Mouse (Mus musculus) layer of hippocampus, adult 9-11 months (tissue): ENCODE measurements around the gene Aldh3a2.
A peak's percentile ranks its signal among the peaks of the same experiment; 100 is the strongest.
"Not testable (repeated sequence)": the region's sequence is repeated elsewhere in the genome, so short reads cannot be mapped to it uniquely, and the experiment has no call there.

Experiments used
- DNase-seq: peaks from one replicate; pipeline ENCODE4 v3.0.0; 2022

Gene Aldh3a2

GRCm38 (mm10) chr11:61208316-61208715 lies 58.9 kb downstream of the Aldh3a2 start:
- no peak for DNase-seq

DNA sequence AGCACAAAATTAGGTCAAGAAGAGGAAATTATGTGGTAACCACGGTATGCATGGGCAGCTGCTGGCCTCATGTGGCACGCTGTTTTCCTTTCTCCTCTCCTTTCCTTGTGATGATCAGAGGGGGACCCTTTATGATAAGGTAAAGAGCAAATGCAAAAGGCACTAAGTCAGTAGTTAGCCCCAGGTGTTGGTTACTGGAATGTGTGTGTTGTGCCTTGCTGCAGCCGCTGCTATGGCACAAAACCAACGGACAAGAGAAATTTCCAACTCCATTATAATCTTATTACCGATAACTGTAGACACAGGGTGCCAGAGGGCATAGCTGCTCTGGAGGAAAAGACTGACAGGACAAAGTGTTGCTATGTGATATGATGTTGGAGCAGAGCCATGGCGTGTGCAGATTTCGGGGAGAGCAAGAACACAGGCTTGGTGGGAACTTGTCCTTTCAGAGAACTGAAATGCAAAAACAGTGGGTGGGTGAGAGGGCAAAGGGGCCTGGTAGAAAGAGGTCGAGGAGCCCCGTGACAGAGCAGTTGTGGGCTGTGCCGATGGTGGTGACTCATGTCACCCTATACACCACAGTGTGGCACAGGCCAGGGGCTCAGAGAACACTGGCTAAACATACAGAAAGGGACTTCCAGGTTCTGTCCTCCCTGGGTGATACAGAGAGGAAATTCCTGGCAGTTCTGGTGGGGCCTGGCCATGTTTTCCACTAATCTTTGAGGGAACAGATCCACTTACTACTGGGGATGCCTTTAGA lies 59.6 kb downstream of the Aldh3a2 start, which contains the start of gene Aldh3a1:
Gene Aldh3a1, plus strand, starts transcription at position 51 of the 760 bp plus-strand sequence.
- DNase-seq, result no peak

- no peak for DNase-seq
These were observed 61.1 kb downstream of the Aldh3a2 start for GRCm38 (mm10) chr11:61206136-61206535.

- DNase-seq, result peak; percentile 48
These were observed 61.9 kb downstream of the Aldh3a2 start for GRCm38 (mm10) chr11:61205167-61205950.

DNA sequence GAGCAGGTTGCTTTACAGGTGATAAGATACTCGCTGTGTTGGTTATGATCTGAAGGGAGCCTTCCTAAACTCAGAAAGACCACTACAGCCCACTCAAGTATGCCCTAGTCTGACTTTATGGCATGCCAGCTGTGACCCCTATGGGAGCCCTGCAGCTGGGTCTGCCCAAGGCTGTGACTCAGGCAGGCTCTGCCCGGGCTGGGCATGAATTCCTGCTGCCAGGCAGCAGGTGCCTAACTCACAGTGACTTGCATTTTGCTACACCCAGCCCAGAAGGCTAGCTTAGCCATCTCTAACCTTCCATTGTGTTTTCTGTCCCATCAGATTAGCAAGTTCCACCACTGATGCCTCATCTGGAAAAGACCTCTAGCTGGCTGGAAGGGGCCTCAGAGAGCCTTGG lies 64.5 kb downstream of the Aldh3a2 start:
- no peak for DNase-seq

DNA sequence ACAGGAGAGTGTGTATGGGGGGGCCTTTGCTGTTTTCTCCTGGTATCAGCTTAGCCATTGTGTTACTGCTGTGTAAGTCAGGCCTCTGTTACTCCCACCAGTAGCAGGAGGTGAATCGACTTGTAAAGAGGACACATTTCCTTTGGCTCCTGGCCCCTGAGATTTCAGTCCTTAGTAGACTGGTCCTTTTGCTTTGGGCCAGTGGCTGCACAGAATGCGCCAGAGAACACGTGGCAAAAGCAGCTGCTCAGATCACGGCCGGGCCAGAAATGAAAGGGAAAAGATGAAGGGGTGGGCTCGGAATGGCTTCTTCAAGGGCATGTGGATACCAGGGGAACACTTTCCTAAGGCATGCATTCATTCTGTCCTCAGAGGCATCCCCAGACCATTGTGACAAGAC lies 65.1 kb downstream of the Aldh3a2 start:
- no peak for DNase-seq

GRCm38 (mm10) chr11:61199620-61200362 lies 67.5 kb downstream of the Aldh3a2 start:
- DNase-seq, result no peak

- DNase-seq, result no peak
These were observed 69.3 kb downstream of the Aldh3a2 start for GRCm38 (mm10) chr11:61197935-61198334.

GRCm38 (mm10) chr11:61196616-61197353 lies 70.5 kb downstream of the Aldh3a2 start:
- no peak for DNase-seq

DNA sequence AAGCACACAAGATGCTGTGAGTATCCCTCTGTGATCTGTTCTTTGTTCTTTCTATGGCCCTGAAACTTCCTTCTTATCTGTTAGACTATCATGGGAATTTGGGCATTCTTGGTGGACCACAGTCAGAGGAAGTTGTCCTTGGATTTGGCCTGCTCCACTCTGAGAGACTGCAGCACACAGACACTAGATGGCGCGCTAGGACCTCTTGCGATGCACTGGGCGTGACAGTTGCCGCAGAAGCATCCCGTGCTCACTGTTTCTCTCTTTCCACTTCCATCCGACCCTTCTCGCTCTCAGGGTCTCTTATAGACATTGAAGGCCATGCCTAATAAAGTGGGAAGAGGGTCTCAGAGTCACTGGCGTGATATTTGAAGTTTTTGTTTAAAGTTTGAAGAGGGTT lies 73.9 kb downstream of the Aldh3a2 start:
- DNase-seq, result peak; percentile 67

DNA sequence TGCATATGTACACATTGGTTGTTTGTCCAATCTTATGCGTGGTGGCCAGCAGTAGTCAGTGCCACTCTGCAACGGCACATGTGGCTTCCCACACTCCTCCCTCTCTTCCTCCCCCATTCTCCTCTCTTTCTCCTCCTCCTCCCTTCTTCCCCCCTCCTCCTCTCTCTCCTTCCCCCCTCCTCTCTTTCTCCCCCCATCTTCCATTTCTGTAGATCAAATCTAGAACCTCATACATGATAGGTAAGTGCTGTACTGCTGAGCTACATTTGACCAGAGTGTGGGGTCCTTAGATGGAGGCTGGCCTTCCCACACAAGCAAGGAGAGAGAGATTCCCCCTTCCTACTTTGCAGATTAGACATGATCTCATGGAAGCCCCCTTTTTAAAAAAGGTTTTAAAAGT lies 74.5 kb downstream of the Aldh3a2 start:
- DNase-seq, result no peak

DNA sequence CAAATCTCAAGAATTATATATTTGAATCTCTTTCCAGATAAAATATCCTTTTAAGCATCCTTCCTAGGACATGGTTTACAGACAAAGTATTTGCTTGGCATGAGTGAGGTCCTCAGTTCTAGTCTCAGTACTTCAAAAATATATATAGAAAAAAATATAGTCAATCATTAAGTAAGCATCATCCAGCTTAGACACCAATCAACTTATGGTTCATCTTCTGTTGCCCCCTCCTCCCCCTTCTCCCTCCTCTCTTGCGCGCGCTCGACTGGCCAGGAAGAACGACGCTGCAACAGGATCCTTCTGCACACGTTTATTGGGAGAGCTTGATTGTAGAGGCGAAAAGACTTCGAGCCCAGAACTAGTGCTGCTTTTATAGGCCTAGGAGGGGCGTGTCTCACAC lies 75.1 kb downstream of the Aldh3a2 start:
- not testable (repeated sequence) for DNase-seq

- no peak for DNase-seq
These were observed 76.5 kb downstream of the Aldh3a2 start for GRCm38 (mm10) chr11:61190776-61191175.

GRCm38 (mm10) chr11:61183820-61184219 lies 83.4 kb downstream of the Aldh3a2 start:
- no peak for DNase-seq

DNA sequence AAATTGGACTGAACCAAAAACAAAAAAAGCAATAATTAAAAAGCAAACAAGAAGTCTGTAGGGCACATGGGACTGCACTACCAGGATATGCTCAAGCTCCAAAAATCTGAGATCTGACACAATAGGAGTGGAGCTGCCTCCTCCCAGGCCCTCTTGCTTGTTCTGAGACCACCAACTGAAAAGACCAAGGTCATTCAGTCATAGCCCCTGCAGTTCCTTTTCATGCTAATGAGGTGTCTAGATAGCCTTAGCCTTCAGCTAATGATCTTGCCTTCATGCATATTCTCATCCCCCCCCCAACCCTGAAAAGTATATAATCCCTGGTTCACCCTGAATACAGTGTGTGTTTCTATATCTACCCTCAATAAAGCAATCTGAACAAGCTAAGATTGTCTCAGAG lies 85.6 kb downstream of the Aldh3a2 start:
- no peak for DNase-seq

- peak; percentile 31 for DNase-seq
These were observed 86.9 kb downstream of the Aldh3a2 start for GRCm38 (mm10) chr11:61180361-61180760.

- no peak for DNase-seq
These were observed 90.9 kb downstream of the Aldh3a2 start for GRCm38 (mm10) chr11:61176321-61176720.

- DNase-seq, result no peak
These were observed 91.5 kb downstream of the Aldh3a2 start for GRCm38 (mm10) chr11:61175778-61176177.

DNA sequence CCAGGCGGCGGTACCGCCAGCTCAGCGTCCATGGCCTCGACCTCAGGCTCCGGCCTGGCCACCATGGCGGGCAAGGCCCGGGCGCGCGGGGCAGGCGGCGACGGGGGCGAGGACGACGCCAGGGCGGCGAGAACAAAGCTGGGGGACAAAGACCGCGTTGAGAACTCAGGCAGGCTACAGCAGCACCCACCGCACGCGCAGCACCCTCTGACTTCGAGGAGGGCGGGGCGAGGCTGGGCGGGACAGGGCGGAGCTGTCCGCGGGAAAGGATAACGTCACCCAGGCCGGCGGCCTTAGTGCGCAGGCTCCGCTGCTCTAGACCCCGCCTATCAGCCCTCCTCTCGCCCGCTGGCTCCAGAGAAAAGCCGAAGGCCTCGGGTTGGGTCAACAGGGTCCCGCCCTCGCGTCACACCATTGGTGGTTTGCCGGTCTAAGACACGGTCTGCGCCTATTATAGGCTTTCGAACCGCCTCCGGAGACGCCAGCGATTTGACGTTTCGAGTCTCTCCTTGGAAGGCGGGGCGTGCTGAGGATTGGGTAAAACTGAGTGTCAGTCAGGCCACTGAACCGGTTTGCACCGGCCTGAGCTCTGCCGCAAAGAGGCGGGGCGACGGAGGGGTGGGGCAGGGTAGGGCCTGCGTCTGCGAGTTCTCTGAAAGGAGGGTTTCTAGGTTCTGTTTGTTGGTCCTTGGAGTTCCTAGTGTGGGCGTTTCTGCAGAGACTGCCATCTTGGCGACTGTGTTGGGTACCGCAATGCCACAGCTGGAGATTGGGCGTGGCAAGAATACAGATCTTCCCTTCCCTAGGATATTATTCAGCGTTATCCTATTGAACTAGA lies 92.2 kb downstream of the Aldh3a2 start, which contains the start of gene Usp22:
Gene Usp22, minus strand, starts transcription at position 235 of the 838 bp plus-strand sequence.
- DNase-seq, result peak; percentile 100

- DNase-seq, result peak; percentile 40
These were observed 92.9 kb downstream of the Aldh3a2 start for GRCm38 (mm10) chr11:61174291-61174820.

DNA sequence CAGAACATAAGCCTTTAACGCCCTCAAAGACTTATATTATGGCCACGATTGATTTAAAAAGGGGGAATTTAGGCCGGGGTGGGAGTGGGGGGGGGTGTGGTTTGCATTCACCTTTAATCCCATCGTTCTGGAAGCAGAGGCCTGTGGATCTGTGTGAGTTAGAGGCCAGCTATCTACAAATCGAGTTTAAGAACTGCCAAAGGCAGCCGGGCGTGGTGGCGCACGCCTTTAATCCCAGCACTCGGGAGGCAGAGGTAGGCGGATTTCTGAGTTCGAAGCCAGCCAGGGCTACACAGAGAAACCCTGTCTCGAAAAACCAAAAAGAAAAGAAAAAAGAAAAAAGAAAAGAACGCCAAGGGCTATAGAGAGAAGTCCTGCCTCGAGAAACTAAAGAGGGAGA lies 93.8 kb downstream of the Aldh3a2 start:
- not testable (repeated sequence) for DNase-seq
